Mouse (Mus musculus): ENCODE measurements around the gene Gm867. TPM values are rescaled to one million over a fixed set of nuclear protein-coding genes. Genes with fewer than 3 reads are reported as not detected.

The Gm867 gene
- total RNA-seq, 2 experiments from 2014 or later, result 0.71 to 0.83 TPM

DNA sequence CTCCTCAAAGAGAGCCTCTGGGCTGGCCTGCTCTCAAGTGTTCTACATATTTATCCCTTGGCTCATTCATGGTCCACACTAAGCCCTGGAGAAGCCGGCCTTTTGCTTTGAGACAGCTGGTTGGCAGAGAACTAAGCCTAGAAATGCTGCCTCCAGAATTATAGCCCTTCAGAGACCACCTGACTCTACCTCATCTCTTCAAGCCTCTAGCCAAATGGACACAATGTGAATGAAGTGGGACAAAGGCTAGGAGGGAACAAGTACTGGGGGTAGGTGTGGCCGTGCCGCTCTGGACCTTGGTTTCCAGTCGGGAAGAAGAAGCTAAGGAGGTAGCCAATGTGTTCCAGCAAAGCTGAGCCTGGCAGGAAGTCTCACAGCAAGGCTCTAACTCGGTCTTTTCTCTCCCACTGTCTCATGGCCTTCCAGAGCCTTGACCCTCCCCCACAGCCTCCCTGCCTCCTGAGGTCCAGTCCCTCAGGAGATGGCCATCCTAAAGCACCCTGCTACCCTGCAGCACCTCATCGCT, 42.4 kb downstream of the Gm867 start:
- DNase-seq (ENCODE audit: low spot score in 2 of 2), result no peak

- peak; percentile 81 to 83 for DNase-seq (ENCODE audit: low spot score in 2 of 2)
Measured at GRCm38 (mm10) chr10:75897373-75897772, 43.1 kb downstream of the Gm867 start.

DNA sequence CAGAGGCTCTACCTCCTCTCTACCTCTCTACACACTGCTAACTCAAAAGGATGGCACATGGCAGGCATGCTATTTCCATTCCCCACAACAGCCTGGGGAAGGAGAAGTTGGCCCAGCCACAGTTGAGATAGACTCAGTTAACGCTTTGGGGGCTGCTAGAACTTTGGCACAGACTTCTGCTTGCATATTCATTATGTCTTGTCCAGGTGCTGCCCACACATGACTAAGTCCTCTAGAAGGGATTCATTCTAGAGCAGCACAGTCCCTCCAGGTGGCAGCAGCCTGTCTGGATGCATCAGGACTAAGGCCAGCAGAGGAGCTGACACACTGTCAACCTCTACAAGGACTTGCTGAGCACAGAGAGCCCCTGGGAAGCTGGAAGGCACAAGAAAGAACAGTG, 44.3 kb downstream of the Gm867 start:
- DNase-seq (ENCODE audit: low spot score in 2 of 2), result peak in 1 of 2 experiments; percentile 29

- DNase-seq (ENCODE audit: low spot score in 2 of 2), result no peak
Measured at GRCm38 (mm10) chr10:75895730-75896129, 44.7 kb downstream of the Gm867 start.

GRCm38 (mm10) chr10:75894601-75895000, 45.9 kb downstream of the Gm867 start:
- DNase-seq (ENCODE audit: low spot score in 2 of 2), result no peak

DNA sequence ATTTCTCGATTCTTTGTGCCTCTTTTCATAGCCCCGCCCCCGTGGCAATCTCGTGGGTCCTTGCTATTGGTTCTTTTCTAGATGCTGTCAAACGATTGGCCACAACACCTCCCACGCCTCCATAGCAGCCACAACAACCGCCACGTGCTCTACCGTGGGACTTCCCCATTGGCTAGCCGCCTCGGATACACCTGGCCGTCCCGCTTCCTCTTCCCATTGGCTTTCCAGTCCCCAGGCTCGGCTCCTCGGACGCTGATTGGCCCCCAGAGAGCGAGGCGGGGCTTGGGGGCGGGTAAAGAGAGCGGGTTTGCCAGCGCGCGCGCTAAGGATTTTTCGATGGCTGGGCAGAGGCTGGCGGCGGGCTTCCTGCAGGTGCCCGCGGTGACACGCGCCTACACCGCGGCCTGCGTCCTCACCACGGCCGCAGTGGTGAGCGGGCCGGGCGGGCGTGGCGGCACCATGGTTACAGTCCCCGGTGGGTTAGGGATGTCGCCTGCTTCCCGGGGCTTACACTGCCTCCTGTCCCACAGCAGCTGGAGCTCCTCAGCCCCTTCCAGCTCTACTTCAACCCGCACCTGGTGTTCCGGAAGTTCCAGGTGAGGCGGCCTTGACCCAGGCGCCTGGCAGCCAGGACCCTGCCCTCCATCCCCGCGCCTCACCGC, 47.3 kb downstream of the Gm867 start, which contains the start of gene Derl3:
TSS of gene Derl3 (plus strand) at position 325 of the 662 bp plus-strand sequence.
- DNase-seq (ENCODE audit: low spot score in 2 of 2), result peak; percentile 93 to 95

GRCm38 (mm10) chr10:75889406-75890153, 50.9 kb downstream of the Gm867 start:
- DNase-seq (ENCODE audit: low spot score in 2 of 2), result no peak

Other genes with a start within 250 kb of the Gm867 start
- 10 to 100 TPM; 72.5 to 96.4 TPM for gene Cabin1, start 176.3 kb downstream of the Gm867 start, total RNA-seq (2021)
- 10 to 100 TPM; 34.4 to 34.8 TPM for gene Ddt, start 167.3 kb downstream of the Gm867 start, total RNA-seq (2021)
- not detected for gene Gm20441, start 159.7 kb downstream of the Gm867 start, total RNA-seq (2021)
- gene Gstt3, start 159.3 kb downstream of the Gm867 start, total RNA-seq (2021), result under 1 TPM; 0.96 to 0.98 TPM
- gene Gstt1, start 142.1 kb downstream of the Gm867 start, total RNA-seq (2021), result 1 to 10 TPM; 2.8 to 5.2 TPM
- gene Gstt4, start 118.1 kb downstream of the Gm867 start, total RNA-seq (2021), result not detected
- 1 to 10 TPM; 5.0 to 6.1 TPM for gene Gstt2, start 103.2 kb downstream of the Gm867 start, total RNA-seq (2021)
- gene Mif, start 80.4 kb downstream of the Gm867 start, total RNA-seq (2021), result 100 to 1,000 TPM; 674 to 738 TPM
- 1 to 10 TPM in 1 of 2 experiments, not detected in 1; 1.7 TPM for gene Derl3, start 47.3 kb downstream of the Gm867 start, total RNA-seq (2021)
- 10 to 100 TPM; 99.2 to 99.3 TPM for gene Smarcb1, start 19.1 kb downstream of the Gm867 start, total RNA-seq (2021)
- 100 to 1,000 TPM; 185 to 218 TPM for gene Chchd10, start 7.5 kb downstream of the Gm867 start, total RNA-seq (2021)
- gene Mmp11, start 4.2 kb downstream of the Gm867 start, total RNA-seq (2021), result 1 to 10 TPM; 2.0 to 4.1 TPM
- gene Vpreb3, start 2.4 kb upstream of the Gm867 start, total RNA-seq (2021), result not detected
- not detected for gene Gm5134, start 13.8 kb upstream of the Gm867 start, total RNA-seq (2021)
- gene Zfp280b, start 92.0 kb upstream of the Gm867 start, total RNA-seq (2021), result 10 to 100 TPM in 1 of 2 experiments, 1 to 10 TPM in 1; 9.1 to 11.2 TPM
- under 1 TPM in 1 of 2 experiments, not detected in 1; 0.09 TPM for gene Slc5a4b, start 170.3 kb upstream of the Gm867 start, total RNA-seq (2021)
- not detected for gene Slc5a4a, start 206.8 kb upstream of the Gm867 start, total RNA-seq (2021)